Mouse (Mus musculus): ENCODE results near the gene Gm49403.

- TF ChIP-seq CTCF (IDR thresholded peaks at IDR 0.05; ENCODE audit: low read depth, low read length) (no peak), POLR2A (IDR thresholded peaks at IDR 0.05; ENCODE audit: borderline replicate concordance, low read depth, low read length) (no peak)
These were observed 45.0 kb downstream of the Gm49403 start for GRCm38 (mm10) chr19:8928689-8929223.
